ENCODE assay signal across 8 mouse cellular contexts in the genomic region with DNA sequence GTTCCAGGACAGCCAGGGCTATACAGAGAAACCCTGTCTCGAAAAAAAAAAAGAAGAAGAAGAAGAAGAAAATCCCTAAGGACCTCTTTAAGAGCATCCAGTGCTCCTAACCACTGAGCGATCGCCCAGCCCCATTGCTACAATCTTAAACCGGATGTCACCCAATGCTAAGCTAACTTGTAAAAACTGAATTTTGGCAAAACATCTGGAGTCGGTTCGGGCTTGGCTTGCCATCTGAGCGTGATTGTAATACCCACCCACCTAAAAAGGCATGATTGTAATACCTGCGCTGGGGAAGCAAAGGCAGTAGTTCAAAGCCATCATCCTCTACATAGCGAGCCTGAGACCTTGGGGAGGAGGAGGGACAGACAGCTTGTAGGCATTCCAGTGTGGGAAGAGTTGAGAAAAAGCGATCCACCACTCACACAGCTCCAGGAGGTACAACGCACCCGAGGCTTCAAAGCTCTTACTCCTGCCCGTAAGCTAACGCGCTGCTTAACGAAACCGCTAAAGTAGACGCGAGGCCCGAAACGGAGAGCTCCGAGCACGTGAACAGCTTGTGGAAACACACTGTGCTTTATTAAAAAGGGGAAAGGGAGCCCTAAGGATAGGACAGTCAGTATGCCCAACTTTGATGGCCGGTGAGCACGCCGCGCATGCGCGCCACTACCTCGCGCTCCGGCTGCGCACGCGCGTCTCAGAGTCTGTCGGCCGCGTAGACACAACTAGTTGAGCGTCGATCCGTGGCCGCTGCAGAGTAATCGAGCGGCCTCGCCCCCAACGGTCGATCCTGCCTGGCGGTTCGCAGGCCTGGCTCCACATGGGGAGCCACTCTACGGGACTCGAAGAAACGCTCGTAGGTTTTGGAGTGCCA. TPM values are rescaled to one million over a fixed set of nuclear protein-coding genes. Genes with fewer than 3 reads are reported as not detected.
DNase-seq lines count a peak whose midpoint lies in the region; ATAC-seq lines count a peak whose summit lies in the region.

A gene (plus strand): TSS at position 705 of the 874 bp plus-strand sequence.

- peaks cover 12% of the 10 kb centered on the region for H3K4me1 ChIP-seq in intestine, embryonic 14.5 days (replicated peaks; ENCODE audit: control insufficient read depth, insufficient read depth, low read length)

- intact Hi-C loops in left cerebral cortex, postnatal 14 days (cut with DNase I): loop anchor here (5.0 kb wide), 1 partner anchor 51 kb away; a partner anchor contains a TSS

- H3K4me3 ChIP-seq in intestine, embryonic 14.5 days (ENCODE audit: low read depth, low read length): peak within 1 kb of the TSS; percentile 72

- peak; percentile 95 to 97 for DNase-seq in adrenal gland, adult (ENCODE audit: inconsistent age in 2 of 2, low spot score in 1 of 2)
- peak; percentile 97 for DNase-seq in embryo, embryonic 10.5 days (ENCODE audit: low spot score)
- peak; percentile 87 for DNase-seq in gastrocnemius, postnatal 25 days
- peak; percentile 91 for DNase-seq in intestine, embryonic 14.5 days (ENCODE audit: low spot score)
- DNase-seq in left cerebral cortex, postnatal 14 days (ENCODE audit: low spot score in 2 of 2): peak; percentile 94 to 95
- DNase-seq in mesoderm, embryonic 11.5 days (ENCODE audit: low read depth, low spot score): peak; percentile 98
- peak; percentile 87 to 88 for DNase-seq in right cerebral cortex, postnatal 36 days (ENCODE audit: low spot score in 2 of 2)
- peak; percentile 91 for DNase-seq in yolk sac, embryonic 10.5 days (ENCODE audit: low spot score)

- peak within 1 kb of the TSS; percentile 94 for H3K4me2 ChIP-seq in intestine, embryonic 14.5 days (ENCODE audit: low read length)

- peak; percentile 89 for ATAC-seq in intestine, embryonic 14.5 days (replicated peaks; ENCODE audit: low FRiP score, low TSS enrichment, low read depth)

- peaks cover 32% of the 10 kb centered on the region for H3K36me3 ChIP-seq in intestine, embryonic 14.5 days (ENCODE audit: control insufficient read depth, insufficient read depth, low read length)

- under 1% methylated on average over 54 of the region's 54 CpGs for WGBS in intestine, embryonic 14.5 days

- no peaks in the 10 kb centered on the region for H3K27me3 ChIP-seq in intestine, embryonic 14.5 days (replicated peaks; ENCODE audit: control insufficient read depth, insufficient read depth, low read length)

- no peaks in the 10 kb centered on the region for H3K9me3 ChIP-seq in intestine, embryonic 14.5 days (ENCODE audit: control insufficient read depth, low read length)

- H3K27ac ChIP-seq in intestine, embryonic 14.5 days (ENCODE audit: low read depth): peak within 1 kb of the TSS; percentile 84

- peak within 1 kb of the TSS; percentile 72 for H3K9ac ChIP-seq in intestine, embryonic 14.5 days (ENCODE audit: low read length)

RNA-seq across cellular contexts. Expression of the gene that starts here (rescaled TPM):
- total RNA-seq in gastrocnemius, postnatal 25 days (2021): 10 to 100 TPM; 13.7 to 14.7 TPM
- 26.9 and 27.6 TPM in 2 replicates for polyA plus RNA-seq in intestine, embryonic 14.5 days (2014; fragmentation: Nextera tagmentation; extraction: Ambion mirVana)
- 10 to 100 TPM; 21.6 to 23.7 TPM for total RNA-seq in left cerebral cortex, postnatal 14 days (2021)

Comparison
In these comparisons a context has a peak if more than half of its experiments do, and no peak if none do; other contexts are left out.
1. Peak in every context shown above with its lines: DNase-seq, ATAC-seq, H3K4me3 ChIP-seq and H3K27ac ChIP-seq.